Mouse (Mus musculus): Measurements from ENCODE around the gene Peak1.

Peak1 gene

GRCm38 (mm10) chr9:56213451-56214291, 204.2 kb downstream of the Peak1 start:
- in situ Hi-C loops (cut with MboI; ENCODE audit: unreplicated experiment in 2 of 2), result loop anchor here (5.0 to 10.0 kb wide), 2 partner anchors 291 to 339 kb away; no protein-coding TSS in a partner anchor

- in situ Hi-C loops (cut with MboI; ENCODE audit: unreplicated experiment in 2 of 2), result no loop called here
Observed at GRCm38 (mm10) chr9:56208817-56209216, 209.1 kb downstream of the Peak1 start.

- in situ Hi-C loops (cut with MboI; ENCODE audit: unreplicated experiment in 2 of 2), result no loop called here
Observed at GRCm38 (mm10) chr9:56207516-56207915, 210.4 kb downstream of the Peak1 start.

GRCm38 (mm10) chr9:56207083-56207482, 210.8 kb downstream of the Peak1 start:
- in situ Hi-C loops (cut with MboI; ENCODE audit: unreplicated experiment in 2 of 2), result no loop called here

GRCm38 (mm10) chr9:56205336-56205735, 212.5 kb downstream of the Peak1 start:
- in situ Hi-C loops (cut with MboI; ENCODE audit: unreplicated experiment in 2 of 2), result no loop called here

GRCm38 (mm10) chr9:56204316-56204715, 213.6 kb downstream of the Peak1 start:
- in situ Hi-C loops (cut with MboI; ENCODE audit: unreplicated experiment in 2 of 2), result no loop called here

- in situ Hi-C loops (cut with MboI; ENCODE audit: unreplicated experiment in 2 of 2), result no loop called here
Observed at GRCm38 (mm10) chr9:56200645-56201314, 217.1 kb downstream of the Peak1 start.

GRCm38 (mm10) chr9:56200200-56200599, 217.7 kb downstream of the Peak1 start:
- in situ Hi-C loops (cut with MboI; ENCODE audit: unreplicated experiment in 2 of 2), result no loop called here

GRCm38 (mm10) chr9:56196921-56197320, 220.9 kb downstream of the Peak1 start:
- in situ Hi-C loops (cut with MboI; ENCODE audit: unreplicated experiment in 2 of 2), result loop anchor here (10.0 to 25.0 kb wide), 2 partner anchors 640 to 648 kb away; no protein-coding TSS in a partner anchor

GRCm38 (mm10) chr9:56195193-56195592, 222.7 kb downstream of the Peak1 start:
- in situ Hi-C loops (cut with MboI; ENCODE audit: unreplicated experiment in 2 of 2), result loop anchor here (10.0 to 25.0 kb wide), 2 partner anchors 642 to 650 kb away; no protein-coding TSS in a partner anchor

- in situ Hi-C loops (cut with MboI; ENCODE audit: unreplicated experiment in 2 of 2), result loop anchor here (10.0 to 25.0 kb wide), 2 partner anchors 646 to 653 kb away; no protein-coding TSS in a partner anchor
Observed at GRCm38 (mm10) chr9:56191498-56192455, 226.1 kb downstream of the Peak1 start.

GRCm38 (mm10) chr9:56180118-56180781, 237.6 kb downstream of the Peak1 start:
- in situ Hi-C loops (cut with MboI; ENCODE audit: unreplicated experiment in 2 of 2), result loop anchor here in 1 of 2 experiments (25.0 kb wide), 1 partner anchor 657 kb away; no protein-coding TSS in a partner anchor

GRCm38 (mm10) chr9:56179416-56180117, 238.3 kb downstream of the Peak1 start:
- in situ Hi-C loops (cut with MboI; ENCODE audit: unreplicated experiment in 2 of 2), result loop anchor here in 1 of 2 experiments (25.0 kb wide), 1 partner anchor 658 kb away; no protein-coding TSS in a partner anchor

GRCm38 (mm10) chr9:56177354-56177753, 240.5 kb downstream of the Peak1 start:
- in situ Hi-C loops (cut with MboI; ENCODE audit: unreplicated experiment in 2 of 2), result loop anchor here in 1 of 2 experiments (25.0 kb wide), 1 partner anchor 660 kb away; no protein-coding TSS in a partner anchor

GRCm38 (mm10) chr9:56175316-56175715, 242.6 kb downstream of the Peak1 start:
- in situ Hi-C loops (cut with MboI; ENCODE audit: unreplicated experiment in 2 of 2), result loop anchor here in 1 of 2 experiments (25.0 kb wide), 1 partner anchor 662 kb away; no protein-coding TSS in a partner anchor

GRCm38 (mm10) chr9:56167690-56168089, 250.2 kb downstream of the Peak1 start:
- in situ Hi-C loops (cut with MboI; ENCODE audit: unreplicated experiment in 2 of 2), result no loop called here

GRCm38 (mm10) chr9:56166161-56166560, 251.7 kb downstream of the Peak1 start:
- in situ Hi-C loops (cut with MboI; ENCODE audit: unreplicated experiment in 2 of 2), result no loop called here

GRCm38 (mm10) chr9:56165377-56165776, 252.5 kb downstream of the Peak1 start, which contains the start of gene Tspan3:
Gene Tspan3, minus strand, starts transcription at chr9:56165477.
- in situ Hi-C loops (cut with MboI; ENCODE audit: unreplicated experiment in 2 of 2), result no loop called here
